Mouse (Mus musculus) stomach, postnatal 0 days (tissue): ENCODE results near the gene G430095P16Rik. TPM values are rescaled to one million over a fixed set of nuclear protein-coding genes. Genes with fewer than 3 reads are reported as not detected.
A peak's percentile ranks its signal among the peaks of the same experiment; 100 is the strongest.

ENCODE experiments used
- ATAC-seq: fragments of 200-750 bp; cut with Nextera tagmentation; 2 replicates; pipeline ENCODE4 v1.8.0; 2017; ENCODE audit not compliant: low FRiP score, low TSS enrichment
- DNase-seq: peaks from one replicate; pipeline ENCODE4 v3.0.0-alpha.2; 2016; ENCODE audit warnings: low spot score
- H3K27ac ChIP-seq: fragments of 300-500 bp; sonication (generic); replicated peaks from 2 replicates; pipeline ENCODE4 v1.5.1; 2014; ENCODE audit warnings: mild to moderate bottlenecking, control low read depth
- H3K27me3 ChIP-seq: fragments of 300-500 bp; sonication (generic); 2 replicates; pipeline ENCODE4 v1.6.1; 2014; ENCODE audit warnings: low read length; ENCODE audit not compliant: control insufficient read depth, insufficient read depth
- H3K36me3 ChIP-seq: fragments of 300-500 bp; sonication (generic); 2 replicates; pipeline ENCODE4 v1.6.1; 2014; ENCODE audit warnings: low read length, mixed read lengths; ENCODE audit not compliant: control insufficient read depth, insufficient read depth
- H3K4me1 ChIP-seq: fragments of 300-500 bp; sonication (generic); replicated peaks from 2 replicates; pipeline ENCODE4 v1.6.1; 2014; ENCODE audit warnings: antibody characterized with exemption; ENCODE audit not compliant: control insufficient read depth, insufficient read depth
- H3K4me2 ChIP-seq: fragments of 300-500 bp; sonication (generic); replicated peaks from 2 replicates; pipeline ENCODE4 v1.6.1; 2014; ENCODE audit warnings: low read depth, mild to moderate bottlenecking, control low read depth, moderate library complexity
- H3K4me3 ChIP-seq: fragments of 300-500 bp; sonication (generic); 2 replicates; pipeline ENCODE4 v1.5.1; 2014; ENCODE audit warnings: low read depth, low read length, control low read depth
- H3K9ac ChIP-seq: fragments of 300-500 bp; sonication (generic); 2 replicates; pipeline ENCODE4 v1.6.1; 2014; ENCODE audit warnings: mild to moderate bottlenecking, low read length, control low read depth, mixed read lengths
- H3K9me3 ChIP-seq: fragments of 300-500 bp; sonication (generic); 2 replicates; pipeline ENCODE4 v1.6.1; 2016; ENCODE audit warnings: low read length; ENCODE audit not compliant: control insufficient read depth
- CTCF ChIP-seq: IDR thresholded peaks from 2 replicates; pipeline ENCODE4 v1.5.1; 2016; ENCODE audit warnings: antibody characterized with exemption, low read depth, mild to moderate bottlenecking, moderate library complexity
- EP300 ChIP-seq: optimal IDR thresholded peaks from 2 replicates; pipeline ENCODE3; 2016; ENCODE audit warnings: antibody characterized with exemption
- WGBS: fragments of 180-500 bp; shearing (Covaris S2); extraction: QIAGEN DNeasy Blood & Tissue Kit; methylation state at CpG from one replicate; pipeline ENCODE4 v1.1.7; 2014; 5-methylcytosine and 5-hydroxymethylcytosine counted together
- polyA plus RNA-seq: library from polyadenylated mRNA; unstranded; fragments of >200 nt; fragmentation: Nextera tagmentation; extraction: Ambion mirVana; gene quantifications from 2 replicates; pipeline ENCODE4 v1.2.1, GENCODE M21; 2015

Gene G430095P16Rik
- polyA plus RNA-seq, 1 experiment from 2014 or later: 2.0 TPM

GRCm38 (mm10) chr8:84718959-84719690 is 3.7 kb upstream of the G430095P16Rik start:
- WGBS: 71% methylated on average over 5 of the region's 5 CpGs
- Histone ChIP-seq H3K27ac (0 out of 2 replicates have a peak overlapping the region, but pooled peaks have one; percentile 8), H3K4me2 (no peak overlapping the region), H3K9ac (no peak overlapping the region), H3K4me3 (no peak overlapping the region), H3K9me3 (no peaks in the 10 kb centered on the region), H3K36me3 (peaks cover 34% of the 10 kb centered on the region), H3K4me1 (peaks cover 18% of the 10 kb centered on the region), H3K27me3 (no peaks in the 10 kb centered on the region)
- no peak for DNase-seq
- ATAC-seq: no peak
- no peak for TF ChIP-seq CTCF
- no peak for TF ChIP-seq EP300

DNA sequence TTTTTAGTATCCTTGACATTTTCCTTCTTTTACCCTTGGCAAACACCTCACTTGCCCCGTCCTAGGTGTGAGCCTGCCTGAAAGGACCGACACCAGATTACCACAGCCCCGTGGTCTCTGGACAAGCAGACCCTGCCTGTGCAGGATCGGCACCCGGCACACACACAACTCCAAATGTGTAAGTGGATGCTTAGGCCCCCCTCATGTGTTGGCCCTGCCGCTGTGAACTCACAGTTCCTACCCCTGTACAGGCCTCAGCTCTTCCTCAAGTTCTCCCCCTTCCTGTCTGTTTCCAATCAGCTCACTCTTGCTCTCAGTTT is 317 bp upstream of the G430095P16Rik start:
- Histone ChIP-seq H3K27ac (peak overlapping the region; percentile 95), H3K4me1 (peaks cover 28% of the 10 kb centered on the region), H3K27me3 (no peaks in the 10 kb centered on the region), H3K9ac (peak overlapping the region; percentile 38; the same call in 1 of the 2 replicates), H3K4me2 (peak overlapping the region; percentile 36; the same call in 1 of the 2 replicates), H3K4me3 (no peak overlapping the region), H3K36me3 (peaks cover 26% of the 10 kb centered on the region; the same call in 1 of the 2 replicates), H3K9me3 (no peaks in the 10 kb centered on the region)
- ATAC-seq (no peak), DNase-seq (no peak)
- TF ChIP-seq EP300 (no peak), CTCF (no peak)
- WGBS: 35% methylated on average over 6 of the region's 6 CpGs

GRCm38 (mm10) chr8:84723571-84723900 is 729 bp downstream of the G430095P16Rik start:
- no peak for TF ChIP-seq EP300
- TF ChIP-seq CTCF: no peak
- Histone ChIP-seq H3K4me1 (peaks cover 28% of the 10 kb centered on the region), H3K9ac (peak overlapping the region; percentile 48), H3K27ac (peak overlapping the region; percentile 95), H3K4me2 (peak overlapping the region; percentile 36; the same call in 1 of the 2 replicates), H3K9me3 (no peaks in the 10 kb centered on the region), H3K27me3 (no peaks in the 10 kb centered on the region), H3K36me3 (peaks cover 20% of the 10 kb centered on the region; the same call in 1 of the 2 replicates), H3K4me3 (no peak overlapping the region)
- WGBS: 17% methylated on average over 7 of the region's 7 CpGs
- ATAC-seq: no peak
- peak; percentile 68 for DNase-seq

DNA sequence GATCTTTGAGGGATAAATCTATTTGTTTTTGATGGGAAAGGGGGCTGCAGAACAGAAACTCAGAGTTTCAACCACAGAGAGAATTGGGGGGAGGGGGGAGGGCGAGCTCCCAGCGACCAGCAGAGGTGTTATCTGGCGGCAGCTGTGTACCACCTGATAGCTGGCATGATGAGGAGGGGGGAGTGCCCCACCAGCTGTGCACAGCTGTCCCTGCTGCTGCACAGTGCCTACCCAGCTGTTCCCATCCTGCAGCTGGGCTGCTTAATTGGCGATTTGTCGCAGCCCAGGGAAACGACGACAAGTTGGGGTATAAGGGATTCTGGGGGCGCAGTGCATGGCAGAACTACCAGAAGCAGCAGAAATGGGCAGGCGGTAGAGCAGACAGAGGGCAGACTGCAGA is 1.9 kb downstream of the G430095P16Rik start:
- H3K27me3 ChIP-seq: no peaks in the 10 kb centered on the region
- no peak overlapping the region for H3K27ac ChIP-seq
- whole genome bisulfite sequencing: 55% methylated on average over 9 of the region's 9 CpGs
- H3K4me2 ChIP-seq: no peak overlapping the region
- no peak for TF ChIP-seq CTCF
- no peak for TF ChIP-seq EP300
- ATAC-seq (no peak), DNase-seq (no peak)
- peaks cover 16% of the 10 kb centered on the region; the same call in 1 of the 2 replicates for H3K36me3 ChIP-seq
- peaks cover 28% of the 10 kb centered on the region for H3K4me1 ChIP-seq
- H3K4me3 ChIP-seq: no peak overlapping the region
- H3K9ac ChIP-seq: 0 out of 2 replicates have a peak overlapping the region, but pooled peaks have one; percentile 13
- no peaks in the 10 kb centered on the region for H3K9me3 ChIP-seq

- Histone ChIP-seq H3K4me1 (peaks cover 30% of the 10 kb centered on the region), H3K4me2 (no peak overlapping the region), H3K36me3 (peaks cover 10% of the 10 kb centered on the region; the same call in 1 of the 2 replicates), H3K27ac (peak overlapping the region; percentile 78; the same call in 1 of the 2 replicates), H3K9me3 (no peaks in the 10 kb centered on the region), H3K4me3 (no peak overlapping the region), H3K27me3 (no peaks in the 10 kb centered on the region), H3K9ac (peak overlapping the region; percentile 13; the same call in 1 of the 2 replicates)
- TF ChIP-seq EP300 (no peak), CTCF (no peak)
- 44% methylated on average over 10 of the region's 10 CpGs for WGBS
- no peak for DNase-seq
- no peak for ATAC-seq
These were observed 2.6 kb downstream of the G430095P16Rik start for GRCm38 (mm10) chr8:84725246-84725940.

DNA sequence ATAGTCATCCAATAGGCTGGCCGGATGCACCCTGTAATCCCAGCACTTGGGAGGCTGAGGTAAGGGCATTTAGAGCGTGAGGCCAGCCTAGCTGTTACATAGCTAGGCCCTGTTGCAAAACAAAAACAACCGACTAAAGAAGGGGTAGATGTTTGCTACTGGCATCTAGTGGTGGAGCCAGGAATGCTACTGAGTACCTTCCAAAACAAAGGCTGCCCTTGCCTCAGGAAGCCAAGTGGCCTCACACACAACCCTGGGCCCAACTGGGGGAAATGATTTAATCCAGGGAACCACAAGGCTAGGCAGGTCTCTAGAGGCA is 3.1 kb downstream of the G430095P16Rik start:
- 22% methylated on average over 3 of the region's 3 CpGs for WGBS
- Histone ChIP-seq H3K36me3 (peaks cover 7% of the 10 kb centered on the region; the same call in 1 of the 2 replicates), H3K9ac (no peak overlapping the region), H3K4me3 (no peak overlapping the region), H3K4me1 (peaks cover 35% of the 10 kb centered on the region), H3K27me3 (no peaks in the 10 kb centered on the region), H3K4me2 (no peak overlapping the region), H3K9me3 (no peaks in the 10 kb centered on the region), H3K27ac (peak overlapping the region; percentile 78; the same call in 1 of the 2 replicates)
- TF ChIP-seq EP300: no peak
- TF ChIP-seq CTCF: peak; percentile 68
- ATAC-seq: no peak
- no peak for DNase-seq
